Mouse (Mus musculus) lung, postnatal 0 days (tissue): ENCODE measurements around the gene Klhl42. TPM values are rescaled to one million over a fixed set of nuclear protein-coding genes. Genes with fewer than 3 reads are reported as not detected.

Source experiments
- ATAC-seq: fragments of 200-750 bp; cut with Nextera tagmentation; 2 replicates; pipeline ENCODE4 v1.8.0; 2017; ENCODE audit warnings: moderate library complexity
- DNase-seq: peaks from one replicate; pipeline ENCODE4 v3.0.0-alpha.2; 2016; ENCODE audit warnings: low spot score
- H3K27ac ChIP-seq: fragments of 300-500 bp; sonication (generic); 2 replicates; pipeline ENCODE4 v1.5.1; 2014; ENCODE audit warnings: antibody characterized with exemption, mild to moderate bottlenecking, low read length, mixed read lengths
- H3K27me3 ChIP-seq: fragments of 300-500 bp; sonication (generic); replicated peaks from 2 replicates; pipeline ENCODE4 v1.6.1; 2014; ENCODE audit warnings: low read length, mixed read lengths; ENCODE audit not compliant: insufficient read depth
- H3K36me3 ChIP-seq: fragments of 300-500 bp; sonication (generic); 2 replicates; pipeline ENCODE4 v1.6.1; 2014; ENCODE audit warnings: low read length, mixed read lengths; ENCODE audit not compliant: insufficient read depth
- H3K4me1 ChIP-seq: fragments of 300-500 bp; sonication (generic); 2 replicates; pipeline ENCODE4 v1.6.1; 2014; ENCODE audit warnings: antibody characterized with exemption, low read depth, low read length, mixed read lengths; ENCODE audit not compliant: insufficient read depth
- H3K4me2 ChIP-seq: fragments of 300-500 bp; sonication (generic); replicated peaks from 2 replicates; pipeline ENCODE4 v1.6.1; 2014; ENCODE audit warnings: low read depth, mild to moderate bottlenecking, low read length, moderate library complexity, mixed read lengths
- H3K4me3 ChIP-seq: fragments of 300-500 bp; sonication (generic); 2 replicates; pipeline ENCODE4 v1.5.1; 2014; ENCODE audit warnings: low read depth, low read length
- H3K9ac ChIP-seq: fragments of 300-500 bp; sonication (generic); replicated peaks from 2 replicates; pipeline ENCODE4 v1.6.1; 2014; ENCODE audit warnings: low read depth, mild to moderate bottlenecking
- H3K9me3 ChIP-seq: fragments of 300-500 bp; sonication (generic); 2 replicates; pipeline ENCODE4 v1.6.1; 2016; ENCODE audit warnings: low read length, mixed read lengths
- CTCF ChIP-seq: IDR thresholded peaks from 2 replicates; pipeline ENCODE4 v1.5.1; 2016; ENCODE audit warnings: antibody characterized with exemption, mild to moderate bottlenecking
- EP300 ChIP-seq: IDR thresholded peaks from 2 replicates; pipeline ENCODE4 v1.6.1; 2016; ENCODE audit warnings: antibody characterized with exemption, mild to moderate bottlenecking, control low read depth
- whole genome bisulfite sequencing: fragments of 180-500 bp; shearing (Covaris S2); extraction: QIAGEN DNeasy Blood & Tissue Kit; methylation state at CpG from one replicate; pipeline ENCODE4 v1.1.7; 2014; 5-methylcytosine and 5-hydroxymethylcytosine counted together
- polyA plus RNA-seq: library from polyadenylated mRNA; unstranded; fragments of >200 nt; fragmentation: Nextera tagmentation; extraction: Ambion mirVana; gene quantifications from 2 replicates; pipeline ENCODE4 v1.2.1, GENCODE M21; 2015

The Klhl42 gene
- polyA plus RNA-seq, result 3.9 and 4.4 TPM in 2 replicates

- ATAC-seq (peak; percentile 94), DNase-seq (peak; percentile 82)
- WGBS, result 2% methylated on average over 91 of the region's 99 CpGs
- H3K9ac ChIP-seq, result peak within 1 kb of the TSS; percentile 62
- 0 out of 2 replicates have a peak, but pooled peaks cover 2% of the 10 kb centered on the region for H3K27me3 ChIP-seq
- H3K4me2 ChIP-seq, result peak within 1 kb of the TSS; percentile 98
- H3K27ac ChIP-seq, result peak within 1 kb of the TSS; percentile 78
- H3K9me3 ChIP-seq, result no peaks in the 10 kb centered on the region
- H3K36me3 ChIP-seq, result no peaks in the 10 kb centered on the region
- no peak; the same call in 1 of the 2 replicates for TF ChIP-seq CTCF
- TF ChIP-seq EP300, result no peak
- H3K4me3 ChIP-seq, result peak within 1 kb of the TSS; percentile 76
- peaks cover 9% of the 10 kb centered on the region; the same call in 1 of the 2 replicates for H3K4me1 ChIP-seq
Observed at GRCm38 (mm10) chr6:147091136-147092120, at the start of gene Klhl42. TSS of gene Klhl42 (plus strand) at chr6:147091379.

GRCm38 (mm10) chr6:147042291-147043290 lies 48.6 kb upstream of the Klhl42 start, which contains the start of gene Mrps35:
TSS of gene Mrps35 (plus strand) at chr6:147042764.
- peak; percentile 94 for DNase-seq
- WGBS, result 3% methylated on average over 66 of the region's 66 CpGs
- Histone ChIP-seq H3K9me3 (no peaks in the 10 kb centered on the region), H3K4me1 (peaks cover 11% of the 10 kb centered on the region; the same call in 1 of the 2 replicates), H3K4me3 (peak within 1 kb of the TSS; percentile 89), H3K9ac (peak within 1 kb of the TSS; percentile 66), H3K27ac (peak within 1 kb of the TSS; percentile 81), H3K27me3 (no peaks in the 10 kb centered on the region), H3K36me3 (no peaks in the 10 kb centered on the region), H3K4me2 (peak within 1 kb of the TSS; percentile 75)
- no peak for TF ChIP-seq EP300
- peak; percentile 46 for TF ChIP-seq CTCF
- ATAC-seq, result peak; percentile 99

GRCm38 (mm10) chr6:147043633-147044032 lies 47.5 kb upstream of the Klhl42 start:
- no peak overlapping the region for H3K9ac ChIP-seq
- TF ChIP-seq EP300 (no peak), CTCF (no peak)
- H3K4me3 ChIP-seq, result peak overlapping the region; percentile 89; the same call in 1 of the 2 replicates
- H3K4me2 ChIP-seq, result peak overlapping the region; percentile 75
- H3K9me3 ChIP-seq, result no peaks in the 10 kb centered on the region
- H3K27me3 ChIP-seq, result no peaks in the 10 kb centered on the region
- 44% methylated on average over 7 of the region's 7 CpGs for WGBS
- peaks cover 7% of the 10 kb centered on the region; the same call in 1 of the 2 replicates for H3K36me3 ChIP-seq
- no peak for ATAC-seq
- DNase-seq, result no peak
- no peak overlapping the region for H3K27ac ChIP-seq
- peaks cover 11% of the 10 kb centered on the region; the same call in 1 of the 2 replicates for H3K4me1 ChIP-seq

GRCm38 (mm10) chr6:147049239-147049805 lies 41.9 kb upstream of the Klhl42 start:
- no peak for DNase-seq
- Histone ChIP-seq H3K9ac (no peak overlapping the region), H3K9me3 (no peaks in the 10 kb centered on the region), H3K36me3 (peaks cover 15% of the 10 kb centered on the region; the same call in 1 of the 2 replicates), H3K4me1 (peaks cover under 1% of the 10 kb centered on the region; the same call in 1 of the 2 replicates), H3K4me3 (no peak overlapping the region), H3K27ac (no peak overlapping the region), H3K27me3 (no peaks in the 10 kb centered on the region), H3K4me2 (no peak overlapping the region)
- TF ChIP-seq CTCF (no peak), EP300 (no peak)
- WGBS, result 97% methylated on average over 13 of the region's 13 CpGs
- ATAC-seq, result no peak

GRCm38 (mm10) chr6:147051666-147052065 lies 39.5 kb upstream of the Klhl42 start:
- Histone ChIP-seq H3K27ac (no peak overlapping the region), H3K9ac (no peak overlapping the region), H3K27me3 (no peaks in the 10 kb centered on the region), H3K4me3 (no peak overlapping the region), H3K36me3 (peaks cover 19% of the 10 kb centered on the region), H3K4me2 (no peak overlapping the region), H3K4me1 (no peaks in the 10 kb centered on the region), H3K9me3 (no peaks in the 10 kb centered on the region)
- no peak for DNase-seq
- no peak for ATAC-seq
- TF ChIP-seq CTCF, result no peak
- no peak for TF ChIP-seq EP300
- WGBS, result 93% methylated on average over 8 of the region's 8 CpGs
